Mouse (Mus musculus): Measurements from ENCODE around the gene Sytl1.

Gene Sytl1

GRCm38 (mm10) chr4:133212562-133213267 is 50.2 kb downstream of the Sytl1 start:
- DNase-seq (ENCODE audit: low spot score in 2 of 2), result peak; percentile 67 to 74

DNA sequence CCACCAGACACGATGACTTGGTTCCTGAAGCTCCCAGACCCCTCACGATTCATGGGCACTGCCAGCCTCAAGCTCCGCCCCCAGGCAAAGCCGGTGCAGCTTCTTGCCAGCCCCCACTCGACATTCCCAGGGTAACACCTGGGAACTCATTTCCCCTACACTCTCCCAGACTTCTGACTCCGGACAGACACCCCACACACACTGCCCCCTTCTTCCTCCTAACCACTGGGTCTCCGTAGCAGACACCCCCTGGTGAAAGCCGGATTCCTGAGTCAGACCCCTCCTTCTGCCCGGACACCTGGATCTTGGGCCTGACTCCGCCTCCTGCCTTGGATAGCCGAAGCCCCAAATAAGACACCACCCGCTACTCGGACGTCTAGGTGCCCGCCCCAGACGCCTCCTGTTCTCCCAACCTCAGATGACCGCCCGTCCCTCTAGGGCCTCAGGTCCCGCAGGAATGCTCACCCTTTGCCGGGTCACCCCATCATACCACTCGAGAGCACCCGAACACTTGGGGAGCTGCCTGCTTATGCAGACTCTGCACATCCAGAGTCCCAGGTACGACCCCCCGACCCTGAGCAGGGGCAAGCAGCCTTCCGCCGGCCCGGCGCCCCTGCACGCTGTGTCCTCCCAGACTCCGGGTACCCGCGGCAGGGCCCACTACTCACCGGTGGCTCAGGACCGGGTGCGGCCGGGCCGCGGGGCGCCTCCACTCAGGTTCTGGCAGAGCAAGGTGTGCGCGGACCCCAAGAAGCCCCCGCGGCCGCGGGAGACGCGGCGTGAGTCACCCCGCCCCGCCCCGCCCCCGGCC is 51.0 kb downstream of the Sytl1 start, which contains the start of the genes Cd164l2 and Gpr3:
Gene Cd164l2, plus strand, starts transcription at position 381 of the 811 bp plus-strand sequence.
Gene Gpr3, minus strand, starts transcription at position 786 of the 811 bp plus-strand sequence.
- DNase-seq (ENCODE audit: low spot score in 2 of 2), result no peak

GRCm38 (mm10) chr4:133210788-133211390 is 52.0 kb downstream of the Sytl1 start:
- no peak for DNase-seq (ENCODE audit: low spot score in 2 of 2)

- no peak for DNase-seq (ENCODE audit: low spot score in 2 of 2)
Observed at GRCm38 (mm10) chr4:133210023-133210787, 52.7 kb downstream of the Sytl1 start.

- peak in 1 of 2 experiments; percentile 36 for DNase-seq (ENCODE audit: low spot score in 2 of 2)
Observed at GRCm38 (mm10) chr4:133209366-133209765, 53.5 kb downstream of the Sytl1 start.

DNA sequence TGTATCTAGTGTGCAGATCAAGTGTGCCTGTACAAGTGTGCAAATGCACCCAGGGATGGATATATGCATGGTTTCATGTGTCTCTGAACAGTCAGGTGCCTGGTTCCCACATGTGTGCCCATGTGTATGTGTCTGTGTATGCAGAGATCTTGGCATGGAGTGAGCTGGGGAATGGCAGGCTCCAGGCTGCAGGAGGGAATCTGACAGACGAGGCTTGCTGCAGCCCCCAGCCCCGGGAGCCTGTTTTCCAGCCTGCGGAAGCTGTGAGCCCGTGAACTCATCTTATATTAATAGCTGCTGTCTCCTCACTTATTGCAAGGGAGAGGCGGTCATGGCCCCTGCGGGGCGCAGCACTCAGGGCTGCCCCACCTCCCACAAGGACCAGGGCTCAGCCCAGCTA is 58.5 kb downstream of the Sytl1 start:
- no peak for DNase-seq (ENCODE audit: low spot score in 2 of 2)

- DNase-seq (ENCODE audit: low spot score in 2 of 2), result no peak
Observed at GRCm38 (mm10) chr4:133203591-133203990, 59.3 kb downstream of the Sytl1 start.

Measured in frontal cortex, postnatal 25 days (tissue).